Mouse (Mus musculus): ENCODE measurements around the gene Wfdc12.
A peak's percentile ranks its signal among the peaks of the same experiment; 100 is the strongest.

Gene Wfdc12

DNA sequence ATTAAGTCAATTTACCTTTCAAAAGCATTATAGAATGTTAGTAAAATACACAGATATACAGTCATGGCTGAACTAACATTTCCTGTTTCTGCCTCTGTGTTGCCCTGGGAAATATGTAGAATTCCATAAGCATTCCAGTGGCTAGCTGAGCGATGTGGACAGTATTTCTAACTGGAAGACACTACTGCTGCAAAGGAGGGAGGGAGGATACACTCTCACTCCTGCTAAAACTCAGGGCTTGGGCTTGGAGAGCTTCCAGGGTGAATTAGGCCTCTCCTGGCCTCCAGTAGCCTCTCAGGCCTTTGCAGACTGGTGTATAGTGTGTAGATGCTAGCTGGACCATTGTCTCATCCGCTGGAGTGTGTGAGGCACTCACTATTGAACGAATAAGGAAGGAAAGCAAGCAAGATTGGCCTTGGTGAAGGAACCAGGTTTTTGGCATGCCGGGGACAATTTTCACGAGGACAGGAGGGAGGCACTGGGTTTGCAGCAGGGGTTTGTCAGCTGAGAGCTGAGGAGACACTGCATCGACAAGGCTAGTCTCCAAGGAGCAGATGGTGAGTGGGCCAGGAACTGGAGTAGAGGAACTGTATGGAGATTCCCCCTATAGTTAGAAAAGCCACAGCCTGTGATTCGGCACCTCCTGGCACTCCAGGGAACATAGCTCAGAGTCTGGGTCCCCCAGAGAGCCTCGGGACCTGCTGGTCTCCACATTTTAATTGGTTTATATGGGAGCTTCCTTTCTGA, 15.6 kb downstream of the Wfdc12 start:
- DNase-seq = no peak

- DNase-seq = no peak
Observed at GRCm38 (mm10) chr2:164173394-164173793, 17.0 kb downstream of the Wfdc12 start.

- DNase-seq = no peak
Observed at GRCm38 (mm10) chr2:164170902-164171301, 19.5 kb downstream of the Wfdc12 start, which contains the start of gene Kcns1. TSS of gene Kcns1 (minus strand) at chr2:164171113.

DNA sequence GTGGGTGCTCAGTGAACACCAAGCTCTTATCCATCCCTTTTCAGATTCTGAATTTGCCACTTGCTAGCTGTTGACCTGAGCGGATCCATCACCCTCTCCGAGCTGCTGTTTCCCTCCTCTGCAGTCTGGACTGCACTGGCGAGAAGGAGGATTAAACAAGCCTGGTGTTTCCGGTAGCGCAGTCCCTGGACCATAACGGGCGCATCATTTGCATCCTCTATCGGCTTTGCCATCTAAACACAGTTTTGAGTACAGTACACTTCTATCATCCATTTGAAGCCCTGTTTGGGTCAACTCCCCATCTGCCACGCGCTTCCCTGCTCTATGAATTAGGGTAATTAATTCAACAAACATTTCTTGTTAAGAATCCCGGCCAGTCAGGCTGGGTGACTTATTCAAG, 20.1 kb downstream of the Wfdc12 start:
- DNase-seq = no peak

- no peak for DNase-seq
Observed at GRCm38 (mm10) chr2:164168571-164168946, 21.8 kb downstream of the Wfdc12 start.

DNA sequence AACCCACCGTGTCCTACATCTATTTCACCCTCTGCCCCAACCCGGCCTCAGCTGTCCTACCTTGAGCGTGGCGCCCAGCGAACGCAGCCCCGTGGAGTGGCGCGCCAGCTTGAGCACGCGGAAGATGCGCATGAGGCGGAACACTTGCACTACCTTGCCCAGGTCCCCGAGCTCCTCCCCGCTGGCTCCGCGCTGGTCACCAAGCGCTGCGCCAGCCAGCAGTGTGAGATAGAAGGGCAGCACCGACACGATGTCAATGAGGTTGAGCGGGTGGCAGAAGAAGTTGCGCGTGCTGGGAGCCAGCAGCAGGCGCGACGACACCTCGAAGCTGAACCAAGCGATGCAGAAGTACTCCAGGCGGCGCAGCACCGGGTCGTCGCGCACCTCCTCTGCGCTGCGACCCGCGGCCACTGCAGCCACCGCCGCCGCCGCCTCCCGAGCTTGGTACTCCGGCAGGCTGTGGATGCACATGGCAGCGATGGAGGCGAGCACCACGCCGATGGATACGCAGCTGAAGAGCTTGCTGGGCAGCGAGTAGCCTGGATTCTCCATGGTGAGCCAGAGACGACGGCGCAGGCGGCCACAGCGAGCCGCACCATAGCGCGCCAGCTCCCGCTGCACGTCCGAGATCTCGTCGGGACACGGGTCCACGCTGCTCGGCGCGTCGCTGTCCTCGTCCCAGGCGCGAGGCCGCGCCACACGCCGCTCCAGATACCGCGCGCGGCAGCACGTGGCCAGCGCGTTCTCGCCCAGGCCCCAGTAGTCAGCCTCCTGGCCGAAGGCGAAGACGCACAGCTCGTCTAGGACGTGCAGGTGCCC, 22.4 kb downstream of the Wfdc12 start:
- no peak for DNase-seq

DNA sequence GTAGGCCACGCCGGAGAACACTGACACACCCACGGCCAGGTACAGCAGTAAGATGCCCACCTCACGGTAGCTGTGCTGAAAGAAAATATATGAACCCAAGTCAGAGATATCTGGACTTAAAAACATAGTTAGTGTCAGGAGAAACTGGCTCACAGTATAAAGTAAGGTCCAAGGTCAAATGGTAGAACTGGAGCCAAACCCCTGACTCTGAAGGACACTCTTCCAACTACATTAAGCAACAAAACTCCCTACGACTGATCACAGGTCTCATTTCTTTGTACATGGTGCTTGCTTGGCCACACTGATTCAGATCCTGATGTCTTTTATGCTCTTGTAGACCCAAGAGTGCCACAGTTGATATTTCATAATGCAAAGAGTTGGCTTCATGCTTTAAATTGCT, 25.5 kb downstream of the Wfdc12 start:
- no peak for DNase-seq

GRCm38 (mm10) chr2:164161515-164162055, 28.8 kb downstream of the Wfdc12 start:
- DNase-seq = no peak

GRCm38 (mm10) chr2:164158838-164159237, 31.6 kb downstream of the Wfdc12 start:
- DNase-seq = no peak

- DNase-seq = no peak
Observed at GRCm38 (mm10) chr2:164156158-164156557, 34.2 kb downstream of the Wfdc12 start.

DNA sequence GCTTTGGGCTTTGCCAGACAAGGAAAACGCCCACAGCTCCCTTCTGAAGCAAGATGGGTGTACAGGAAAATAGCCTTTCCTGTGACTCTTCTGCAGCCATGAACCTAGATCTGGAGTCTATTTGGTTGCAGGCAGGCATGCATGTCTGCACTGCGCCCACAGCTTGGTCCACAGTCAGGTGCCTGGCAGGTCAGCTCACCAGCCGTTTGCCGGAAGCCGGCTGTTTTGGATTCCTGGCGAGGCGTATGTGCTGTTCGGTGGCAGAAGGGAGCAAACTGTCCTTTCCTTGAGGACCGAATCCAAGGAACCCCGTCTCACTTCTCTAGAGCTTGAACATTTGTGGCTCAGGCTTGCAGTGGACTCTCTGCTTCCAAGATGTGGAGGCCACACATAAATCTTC, 36.4 kb downstream of the Wfdc12 start:
- peak; percentile 57 for DNase-seq

- DNase-seq = no peak
Observed at GRCm38 (mm10) chr2:164152341-164152740, 38.1 kb downstream of the Wfdc12 start.

DNA sequence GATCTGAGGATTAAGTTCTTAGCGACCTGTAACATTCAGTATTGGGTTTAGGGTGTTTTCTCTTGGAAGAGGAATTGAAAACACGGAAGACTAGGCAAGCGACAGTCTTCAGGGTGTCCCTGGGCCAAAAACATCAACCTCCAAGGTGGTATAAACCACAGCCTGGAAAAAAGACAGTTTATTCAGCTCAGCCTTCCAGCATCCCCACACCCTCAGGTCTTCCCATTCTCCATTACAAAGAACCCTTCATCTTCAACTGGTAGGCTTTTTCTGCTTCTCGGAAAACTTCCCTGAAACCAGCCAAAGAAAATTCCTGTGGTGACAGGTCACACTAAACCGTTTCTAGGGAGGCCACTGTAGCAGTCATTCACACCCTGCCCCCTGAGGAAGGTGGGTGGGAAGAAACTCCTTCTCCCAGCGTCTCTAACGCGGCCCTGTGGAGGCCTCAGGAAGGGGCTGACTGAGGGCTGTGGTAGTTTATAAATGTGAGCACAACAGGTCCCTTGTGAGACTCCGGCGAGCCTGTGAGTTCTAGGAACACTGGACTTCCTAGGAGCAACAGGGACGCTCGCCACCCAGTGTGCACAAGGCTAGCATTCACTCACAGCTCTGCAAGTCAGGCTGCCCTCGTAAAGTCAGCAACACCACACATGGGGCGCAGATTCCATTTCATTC, 40.2 kb downstream of the Wfdc12 start:
- no peak for DNase-seq

- DNase-seq = no peak
Observed at GRCm38 (mm10) chr2:164146556-164146955, 43.9 kb downstream of the Wfdc12 start.

DNA sequence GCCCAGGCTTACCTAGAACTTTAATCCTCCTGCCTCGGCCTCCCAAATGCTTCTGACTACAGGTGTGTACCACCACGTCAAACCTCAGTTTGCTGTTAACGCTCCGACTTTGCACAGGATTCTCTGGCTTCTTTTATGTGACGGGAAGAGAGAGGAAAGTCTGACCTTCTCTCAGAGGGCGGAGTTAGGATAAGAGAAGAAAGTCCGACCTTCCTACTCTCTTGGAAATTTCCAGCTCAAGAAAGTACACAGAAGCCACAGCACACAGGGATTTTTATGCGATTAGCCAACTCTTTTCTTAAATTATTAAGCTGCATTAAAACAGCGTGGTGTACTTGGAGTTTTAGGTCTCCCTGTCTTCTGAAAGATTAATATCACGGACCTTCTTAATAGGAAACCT, 45.9 kb downstream of the Wfdc12 start:
- no peak for DNase-seq

DNA sequence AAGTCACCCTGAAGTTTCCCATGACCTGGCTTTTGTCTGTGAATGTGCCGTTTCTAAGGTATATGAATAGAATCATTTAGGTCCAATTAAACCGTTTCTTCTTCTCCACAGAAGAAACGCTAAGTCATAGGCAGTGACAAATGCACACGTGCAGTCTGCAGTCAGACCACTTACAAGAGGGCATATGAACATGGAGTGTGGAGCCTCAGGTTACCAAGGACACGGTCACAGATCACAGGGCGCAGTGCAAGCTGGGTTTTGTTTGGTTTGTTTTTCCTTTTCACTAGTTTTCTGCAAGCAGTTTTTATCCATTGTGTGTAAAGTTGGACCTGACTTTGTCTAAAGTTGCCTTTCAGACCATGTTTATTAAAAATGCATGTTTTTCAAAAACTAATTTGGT, 46.4 kb downstream of the Wfdc12 start:
- DNase-seq = no peak

GRCm38 (mm10) chr2:164142021-164142420, 48.4 kb downstream of the Wfdc12 start:
- peak; percentile 18 for DNase-seq

Data from cerebellum, adult 9-10 months (tissue).